Mouse (Mus musculus) bone marrow, adult 2 months (tissue): ENCODE results near the gene Ccdc155.

Experiments
- CTCF ChIP-seq: fragments of 200-500 bp; IDR thresholded peaks from 2 replicates; pipeline ENCODE4 v1.5.1; 2011; ENCODE audit warnings: low read length, control low read depth; ENCODE audit not compliant: control insufficient read depth, insufficient read depth
- POLR2A ChIP-seq: fragments of 200-500 bp; IDR thresholded peaks from 2 replicates; pipeline ENCODE4 v1.6.1; 2011; ENCODE audit warnings: low read depth, mild to moderate bottlenecking, control low read depth, low read length, borderline replicate concordance; ENCODE audit not compliant: control insufficient read depth

- TF ChIP-seq CTCF (no peak), POLR2A (no peak)
Observed at GRCm38 (mm10) chr7:45233580-45234332, 29.1 kb upstream of the Ccdc155 start.
